In genomic region chr5:141884111-141884647, GRCm38 (mm10) we compare ENCODE assay signal across 22 mouse cellular contexts.
A peak's percentile ranks its signal among the peaks of the same experiment; 100 is the strongest.
DNase-seq lines count a peak whose midpoint lies in the region; ATAC-seq and TF ChIP-seq lines count a peak whose summit lies in the region.
"Had no signal": no experiment of that assay in that cellular context is flagged by ENCODE, and none has a peak within 500 bp of the region (broad histone marks: within the 10 kb centered on the region; RNA-seq: fewer than 3 reads in every experiment).

No protein-coding gene starts in this region.

- no peaks in the 10 kb centered on the region for H3K9me3 ChIP-seq in embryonic facial prominence, embryonic 14.5 days (ENCODE audit: control insufficient read depth, low read length)
- H3K9me3 ChIP-seq in embryonic facial prominence, embryonic 10.5 days, result no peaks in the 10 kb centered on the region
- no peaks in the 10 kb centered on the region for H3K9me3 ChIP-seq in midbrain, embryonic 14.5 days (ENCODE audit: control insufficient read depth, low read length)
- H3K9me3 ChIP-seq in midbrain, embryonic 11.5 days (ENCODE audit: control insufficient read depth, low read length), result no peaks in the 10 kb centered on the region
- H3K9me3 ChIP-seq in intestine, postnatal 0 days (ENCODE audit: control insufficient read depth), result no peaks in the 10 kb centered on the region
- H3K9me3 ChIP-seq: embryonic facial prominence, embryonic 12.5 days; hindbrain, embryonic 10.5 days; lung, embryonic 15.5 days; midbrain, embryonic 13.5 days had no signal

- no peaks in the 10 kb centered on the region for H3K36me3 ChIP-seq in embryonic facial prominence, embryonic 14.5 days (ENCODE audit: control insufficient read depth, insufficient read depth, low read length)
- H3K36me3 ChIP-seq in embryonic facial prominence, embryonic 10.5 days (replicated peaks), result no peaks in the 10 kb centered on the region
- H3K36me3 ChIP-seq in midbrain, embryonic 14.5 days (ENCODE audit: control insufficient read depth, insufficient read depth, low read length), result no peaks in the 10 kb centered on the region
- no peaks in the 10 kb centered on the region for H3K36me3 ChIP-seq in midbrain, embryonic 11.5 days (ENCODE audit: control insufficient read depth, insufficient read depth, low read length)
- H3K36me3 ChIP-seq in intestine, postnatal 0 days (ENCODE audit: control insufficient read depth, insufficient read depth), result no peaks in the 10 kb centered on the region
- H3K36me3 ChIP-seq: embryonic facial prominence, embryonic 12.5 days; hindbrain, embryonic 10.5 days; lung, embryonic 15.5 days; midbrain, embryonic 13.5 days had no signal

- H3K9ac ChIP-seq in embryonic facial prominence, embryonic 14.5 days (ENCODE audit: low read depth, low read length), result no peak overlapping the region
- H3K9ac ChIP-seq in midbrain, embryonic 14.5 days (replicated peaks; ENCODE audit: low read length), result no peak overlapping the region
- H3K9ac ChIP-seq in midbrain, embryonic 11.5 days (ENCODE audit: low read length), result no peak overlapping the region
- H3K9ac ChIP-seq in intestine, postnatal 0 days (ENCODE audit: low read depth, low read length), result no peak overlapping the region
- H3K9ac ChIP-seq: embryonic facial prominence, embryonic 12.5 days; liver, embryonic 14.5 days; lung, embryonic 15.5 days; midbrain, embryonic 13.5 days had no signal

- no peak overlapping the region for H3K27ac ChIP-seq in embryonic facial prominence, embryonic 14.5 days (replicated peaks; ENCODE audit: low read depth, low read length)
- H3K27ac ChIP-seq in embryonic facial prominence, embryonic 10.5 days (replicated peaks), result no peak overlapping the region
- H3K27ac ChIP-seq in midbrain, embryonic 14.5 days (replicated peaks; ENCODE audit: low read depth, low read length), result no peak overlapping the region
- no peak overlapping the region for H3K27ac ChIP-seq in midbrain, embryonic 11.5 days (ENCODE audit: low read depth, low read length)
- no peak overlapping the region for H3K27ac ChIP-seq in intestine, postnatal 0 days (ENCODE audit: low read depth, low read length)
- H3K27ac ChIP-seq: embryonic facial prominence, embryonic 12.5 days; heart, adult 2 months; hindbrain, embryonic 10.5 days; liver, embryonic 14.5 days; lung, embryonic 15.5 days; macrophage; midbrain, embryonic 13.5 days had no signal

- no peak overlapping the region for H3K4me3 ChIP-seq in embryonic facial prominence, embryonic 14.5 days (ENCODE audit: low read depth, low read length)
- no peak overlapping the region for H3K4me3 ChIP-seq in embryonic facial prominence, embryonic 10.5 days
- no peak overlapping the region for H3K4me3 ChIP-seq in midbrain, embryonic 14.5 days (replicated peaks; ENCODE audit: low read depth, low read length)
- H3K4me3 ChIP-seq in midbrain, embryonic 11.5 days (ENCODE audit: low read depth, low read length), result no peak overlapping the region
- no peak overlapping the region for H3K4me3 ChIP-seq in intestine, postnatal 0 days (ENCODE audit: low read depth, low read length)
- H3K4me3 ChIP-seq: embryonic facial prominence, embryonic 12.5 days; heart, adult 2 months; hindbrain, embryonic 10.5 days; lung, embryonic 15.5 days; midbrain, embryonic 13.5 days; myocyte had no signal

- peak; percentile 45 for TF ChIP-seq CTCF in intestine, postnatal 0 days (IDR thresholded peaks at IDR 0.05; ENCODE audit: low read depth)

- WGBS in embryonic facial prominence, embryonic 14.5 days, result 48% methylated on average over 3 of the region's 3 CpGs
- WGBS in embryonic facial prominence, embryonic 10.5 days, result 67% methylated on average over 3 of the region's 3 CpGs
- 44% methylated on average over 3 of the region's 3 CpGs for WGBS in midbrain, embryonic 14.5 days
- WGBS in midbrain, embryonic 11.5 days, result 72% methylated on average over 3 of the region's 3 CpGs
- WGBS in intestine, postnatal 0 days, result 43% methylated on average over 3 of the region's 3 CpGs

- no peaks in the 10 kb centered on the region for H3K27me3 ChIP-seq in embryonic facial prominence, embryonic 14.5 days (replicated peaks; ENCODE audit: control insufficient read depth, insufficient read depth, low read length)
- H3K27me3 ChIP-seq in embryonic facial prominence, embryonic 10.5 days (replicated peaks; ENCODE audit: low read depth, poor library complexity, severe bottlenecking), result no peaks in the 10 kb centered on the region
- H3K27me3 ChIP-seq in midbrain, embryonic 14.5 days (ENCODE audit: control insufficient read depth, insufficient read depth, low read length), result no peaks in the 10 kb centered on the region
- no peaks in the 10 kb centered on the region for H3K27me3 ChIP-seq in midbrain, embryonic 11.5 days (ENCODE audit: control insufficient read depth, insufficient read depth, low read length)
- no peaks in the 10 kb centered on the region for H3K27me3 ChIP-seq in intestine, postnatal 0 days (replicated peaks; ENCODE audit: control insufficient read depth, insufficient read depth, low read length)
- H3K27me3 ChIP-seq: embryonic facial prominence, embryonic 12.5 days; lung, embryonic 15.5 days; Patski had no signal

- no peak overlapping the region for H3K4me2 ChIP-seq in embryonic facial prominence, embryonic 14.5 days (ENCODE audit: low read depth, low read length)
- H3K4me2 ChIP-seq in midbrain, embryonic 14.5 days (ENCODE audit: low read length), result no peak overlapping the region
- no peak overlapping the region for H3K4me2 ChIP-seq in midbrain, embryonic 11.5 days
- H3K4me2 ChIP-seq in intestine, postnatal 0 days (replicated peaks; ENCODE audit: low read depth), result no peak overlapping the region
- H3K4me2 ChIP-seq: embryonic facial prominence, embryonic 12.5 days; lung, embryonic 15.5 days; midbrain, embryonic 13.5 days had no signal

- H3K4me1 ChIP-seq in embryonic facial prominence, embryonic 14.5 days (ENCODE audit: control insufficient read depth, insufficient read depth, low read length), result no peaks in the 10 kb centered on the region
- H3K4me1 ChIP-seq in embryonic facial prominence, embryonic 10.5 days, result peaks cover 7% of the 10 kb centered on the region
- H3K4me1 ChIP-seq in midbrain, embryonic 14.5 days (ENCODE audit: control insufficient read depth, insufficient read depth, low read length), result peaks cover 7% of the 10 kb centered on the region
- no peaks in the 10 kb centered on the region for H3K4me1 ChIP-seq in midbrain, embryonic 11.5 days (ENCODE audit: control insufficient read depth, insufficient read depth, low read length)
- H3K4me1 ChIP-seq in intestine, postnatal 0 days (replicated peaks; ENCODE audit: control insufficient read depth, insufficient read depth, low read length), result no peaks in the 10 kb centered on the region
- H3K4me1 ChIP-seq: embryonic facial prominence, embryonic 12.5 days; lung, embryonic 15.5 days had no signal

- peak; percentile 57; the same call in 1 of the 2 replicates for ATAC-seq in embryonic facial prominence, embryonic 14.5 days (ENCODE audit: low read depth)
- no peak for ATAC-seq in midbrain, embryonic 14.5 days (ENCODE audit: low FRiP score, low TSS enrichment)
- ATAC-seq in midbrain, embryonic 11.5 days (ENCODE audit: low FRiP score), result no peak
- ATAC-seq in intestine, postnatal 0 days, result no peak
- no peak for ATAC-seq in erythroblast, adult 5-6 weeks (replicated peaks; ENCODE audit: low FRiP score, poor library complexity, severe bottlenecking)
- ATAC-seq: activated CD4-positive, CD25-positive, alpha-beta regulatory T cell, adult 4 months; midbrain, embryonic 13.5 days; Patski had no signal

- peak; percentile 69 for DNase-seq in embryonic facial prominence, embryonic 14.5 days (ENCODE audit: low spot score)
- no peak for DNase-seq in embryonic facial prominence, embryonic 10.5 days (ENCODE audit: low spot score)
- DNase-seq in midbrain, embryonic 14.5 days, result peak; percentile 21
- DNase-seq in midbrain, embryonic 11.5 days (ENCODE audit: low spot score, missing footprints), result no peak
- peak; percentile 17 for DNase-seq in c-Kit-positive CD71-negative TER-119-negative erythroid progenitor cells, embryonic 14.5 days (ENCODE audit: low read depth)
- DNase-seq in spleen, adult 18-20 months, result no peak
- DNase-seq: adrenal gland, postnatal 36 days; cerebellum, adult 9-10 months; gastrocnemius, postnatal 10 days; heart, adult 2 months; kidney, postnatal 36 days had no signal

Comparison
In these comparisons a context has a peak if more than half of its experiments do, and no peak if none do; other contexts are left out.
1. DNase-seq: peak in embryonic facial prominence, embryonic 14.5 days (single experiment), midbrain, embryonic 14.5 days (single experiment) and c-Kit-positive CD71-negative TER-119-negative erythroid progenitor cells, embryonic 14.5 days (single experiment); none in embryonic facial prominence, embryonic 10.5 days (single experiment), midbrain, embryonic 11.5 days (single experiment) and spleen, adult 18-20 months (0 of 2).